Mouse (Mus musculus) ovary, postnatal 10 days (tissue): ENCODE measurements around the gene Mmp23.
"Not testable (repeated sequence)": the region's sequence is repeated elsewhere in the genome, so short reads cannot be mapped to it uniquely, and the experiment has no call there.

Experiments
- DNase-seq: peaks from one replicate; pipeline ENCODE4 v3.0.0; 2022; ENCODE audit warnings: low spot score

The Mmp23 gene

DNA sequence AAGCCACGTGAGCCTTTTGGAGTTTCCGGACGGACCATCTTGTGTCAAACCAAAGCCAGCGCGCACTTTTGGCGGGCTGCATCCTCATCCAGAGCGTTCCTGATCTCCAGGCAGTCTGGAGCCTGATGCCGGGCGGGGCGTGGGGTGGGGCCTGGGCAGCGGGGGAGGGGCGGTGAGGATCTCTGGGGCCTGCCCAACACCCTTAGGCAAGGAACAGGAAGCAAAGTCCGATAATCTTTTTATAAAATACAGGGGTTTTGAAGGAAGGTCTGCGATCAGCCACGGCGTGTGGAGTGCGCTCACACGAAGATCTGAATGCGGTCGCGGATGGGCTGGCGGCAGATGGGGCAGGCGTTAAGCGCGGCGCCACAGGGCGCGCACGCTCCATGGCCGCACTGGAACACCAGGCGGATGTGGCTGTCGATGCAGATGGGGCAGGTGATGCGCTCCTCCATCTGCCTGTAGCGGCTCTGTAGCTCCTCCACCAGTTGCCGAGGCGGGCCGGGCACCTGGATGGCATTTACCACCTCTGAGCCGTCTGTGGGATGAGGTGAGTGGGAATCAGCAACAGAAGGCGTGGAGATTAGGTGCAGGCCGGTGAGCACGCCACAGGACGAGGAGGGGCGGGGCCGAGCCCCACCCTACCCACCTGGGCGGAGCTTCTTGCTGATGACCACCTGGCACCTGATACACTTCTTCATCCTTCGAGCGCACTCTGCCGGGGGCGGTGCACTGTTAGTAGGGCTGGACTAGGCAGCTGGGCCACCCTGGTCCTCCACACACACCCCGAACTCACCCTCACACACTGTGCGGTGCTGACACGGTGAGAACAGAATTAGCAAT, 1.5 kb upstream of the Mmp23 start:
- peak; percentile 46 for DNase-seq

DNA sequence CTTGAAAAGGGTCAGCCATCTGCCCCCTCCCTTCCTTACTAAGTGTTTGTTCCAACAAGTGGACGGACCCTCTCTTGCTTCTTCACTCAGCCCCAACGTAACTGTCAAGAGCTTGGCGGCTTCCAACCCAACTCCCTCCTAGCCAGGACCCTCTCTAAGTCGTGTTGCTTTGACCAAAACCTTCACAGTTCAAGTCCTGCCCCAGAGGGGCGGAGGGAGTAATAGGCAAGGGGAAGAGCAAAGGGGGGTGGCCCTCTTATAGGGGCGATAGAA, 935 bp upstream of the Mmp23 start:
- no peak for DNase-seq

DNA sequence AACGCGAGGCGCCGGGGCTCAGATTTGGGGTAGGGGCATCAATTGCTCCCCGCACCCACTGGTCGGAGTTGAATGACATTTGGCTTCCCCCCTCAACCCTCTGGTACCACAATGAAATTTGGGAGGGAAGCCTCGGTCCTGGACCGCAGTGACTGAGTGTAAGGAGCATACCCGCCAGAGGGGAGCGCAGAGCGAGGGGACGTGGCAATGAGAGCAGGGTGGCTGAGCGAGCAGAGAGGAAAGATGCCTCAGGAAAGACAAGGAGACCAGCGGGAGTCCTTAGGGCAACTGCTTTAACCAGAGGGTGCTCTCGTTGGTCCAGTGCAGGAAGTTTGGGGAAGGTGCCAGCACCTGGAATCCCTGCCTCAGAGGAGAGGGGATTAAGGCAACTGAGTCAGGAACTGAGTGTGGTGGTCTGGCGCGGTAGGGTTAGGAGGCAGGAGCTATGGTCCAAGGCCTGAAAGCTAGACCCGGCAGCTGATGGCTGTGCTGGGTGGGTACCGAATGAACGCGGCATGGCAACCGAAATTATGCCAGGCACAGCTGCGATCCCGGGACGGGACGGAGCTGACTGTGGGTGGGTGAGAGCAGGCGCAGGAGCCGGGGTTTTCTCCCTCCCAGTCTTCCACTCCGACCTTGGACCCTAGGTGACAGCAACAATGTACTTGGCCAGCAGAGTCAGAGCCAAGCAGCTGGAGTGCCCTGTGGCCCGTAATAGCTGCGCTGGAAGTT, 433 bp upstream of the Mmp23 start:
- DNase-seq: no peak

DNA sequence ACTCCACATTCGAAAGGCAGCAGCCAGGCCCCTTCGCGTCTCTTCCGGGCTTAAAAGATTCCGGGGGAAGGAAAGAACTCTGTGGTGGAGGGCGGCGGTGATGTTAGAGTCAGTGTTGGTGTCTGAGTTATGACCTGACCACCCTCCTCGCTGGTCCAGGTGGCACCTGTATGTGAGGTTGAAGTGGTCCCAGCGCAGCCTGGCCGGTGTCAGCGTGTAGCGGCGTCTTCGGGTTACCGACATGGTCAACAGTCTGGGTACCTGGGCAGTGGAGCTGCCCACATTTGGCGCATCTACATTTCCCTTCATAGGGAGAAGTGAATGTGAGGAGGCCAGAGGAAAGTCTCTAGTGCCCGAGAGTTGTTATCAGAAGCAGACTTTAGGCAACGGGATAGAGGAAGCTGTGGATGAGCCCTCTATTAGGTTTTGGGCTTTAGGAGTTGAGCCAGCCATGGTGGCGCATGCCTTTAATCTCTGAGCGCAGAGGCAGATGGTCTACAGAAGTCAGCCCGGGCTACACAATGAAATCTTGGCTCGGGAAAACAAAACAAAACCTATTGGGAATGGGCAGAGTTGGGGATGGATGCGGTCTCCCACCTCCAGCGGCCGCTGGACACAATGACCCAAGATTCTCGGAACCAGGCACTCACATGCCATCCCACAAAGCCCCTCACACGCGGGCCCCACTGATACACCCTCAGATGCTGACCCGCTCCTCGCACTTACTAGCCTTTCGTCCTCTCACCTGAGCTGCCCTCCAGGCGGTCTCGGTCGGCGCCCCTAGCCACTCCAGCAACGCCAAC, 700 bp downstream of the Mmp23 start:
- no peak for DNase-seq

DNA sequence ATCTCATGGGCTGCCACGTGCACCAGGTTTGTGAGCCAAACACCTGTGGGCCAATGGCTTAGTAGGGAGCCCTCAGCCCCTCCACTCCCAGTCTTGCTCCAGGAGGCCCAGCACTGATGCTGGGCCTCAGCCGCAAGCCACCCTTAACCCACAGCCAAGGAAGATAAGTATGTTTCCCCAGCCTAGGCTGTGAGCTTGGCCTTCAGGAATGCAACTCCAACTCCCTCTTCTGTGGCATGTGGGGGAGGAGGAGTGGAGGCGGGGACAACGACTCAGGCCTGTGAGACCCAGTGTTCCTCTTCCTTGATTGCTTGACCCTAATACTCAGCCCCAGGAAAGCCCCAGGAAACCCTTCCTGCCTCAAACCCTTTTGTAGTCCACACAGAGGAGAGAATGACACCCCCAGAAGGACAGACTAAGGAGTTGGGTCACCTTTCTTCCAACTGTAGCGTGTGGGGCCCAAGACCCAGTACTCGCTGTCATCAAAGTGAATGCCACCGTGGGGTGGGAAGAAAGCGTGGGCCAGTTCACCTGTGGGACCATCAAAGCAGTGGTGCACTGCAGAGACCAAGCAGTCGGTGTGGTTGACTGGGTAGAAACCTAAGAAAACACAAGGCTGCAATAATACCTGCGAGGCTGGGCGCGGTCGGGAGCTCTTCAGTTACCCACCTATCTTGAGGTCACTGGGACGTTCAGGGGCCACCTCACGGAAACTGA, 1.5 kb downstream of the Mmp23 start:
- no peak for DNase-seq

DNA sequence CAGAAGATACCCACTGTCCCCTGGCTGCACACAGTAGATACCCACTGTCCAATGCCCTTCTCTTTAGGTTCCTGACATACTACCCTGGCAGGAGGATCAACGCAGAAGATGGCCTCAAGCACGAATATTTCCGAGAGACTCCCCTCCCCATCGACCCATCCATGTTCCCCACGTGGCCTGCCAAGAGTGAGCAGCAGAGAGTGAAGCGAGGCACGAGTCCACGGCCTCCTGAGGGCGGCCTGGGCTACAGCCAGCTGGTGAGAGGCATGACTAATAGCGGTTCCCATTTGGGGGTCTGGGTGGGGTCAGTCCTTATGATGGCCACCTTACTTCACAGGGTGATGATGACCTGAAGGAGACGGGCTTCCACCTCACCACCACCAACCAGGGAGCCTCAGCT, 3.8 kb downstream of the Mmp23 start:
- DNase-seq: no peak

DNA sequence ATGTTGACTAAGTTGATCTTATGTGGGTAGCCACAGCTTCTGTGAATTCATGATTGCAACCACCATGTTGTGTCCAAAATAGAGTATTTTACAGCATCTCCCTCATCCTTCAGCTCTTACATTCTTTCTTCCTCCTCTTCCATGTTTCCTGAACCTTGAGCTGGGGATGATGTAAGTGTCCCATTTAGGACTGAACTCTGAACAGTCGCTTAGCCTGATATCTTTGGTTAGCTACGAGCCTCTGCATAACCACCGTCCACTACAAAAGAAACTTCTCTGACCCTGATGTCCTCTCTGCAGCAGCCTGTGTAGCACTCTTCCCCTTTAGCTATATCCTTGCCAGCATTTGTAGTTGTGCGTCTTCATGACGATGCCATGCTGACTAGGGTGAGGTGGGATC, 7.5 kb downstream of the Mmp23 start:
- no peak for DNase-seq

DNA sequence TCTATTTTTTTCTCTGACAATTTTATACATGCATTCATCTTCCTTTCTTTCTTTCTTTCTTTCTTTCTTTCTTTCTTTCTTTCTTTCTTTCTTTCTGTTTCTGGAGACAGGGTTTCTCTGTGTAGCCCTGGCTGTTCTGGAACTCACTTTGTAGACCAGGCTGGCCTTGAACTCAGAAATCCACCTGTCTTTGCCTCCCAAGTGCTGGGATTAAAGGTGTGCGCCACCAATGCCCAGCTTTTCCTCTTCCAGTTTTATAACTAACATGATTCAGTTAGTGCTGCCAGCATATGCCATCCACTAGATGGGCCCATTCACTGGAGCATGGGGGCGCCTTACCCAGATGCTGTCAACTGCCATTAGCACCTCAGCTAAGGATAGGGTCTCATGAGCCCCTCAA, 7.9 kb downstream of the Mmp23 start, which contains the start of gene Gm10563:
TSS of gene Gm10563 (minus strand) at position 101 of the 400 bp plus-strand sequence.
- not testable (repeated sequence) for DNase-seq

DNA sequence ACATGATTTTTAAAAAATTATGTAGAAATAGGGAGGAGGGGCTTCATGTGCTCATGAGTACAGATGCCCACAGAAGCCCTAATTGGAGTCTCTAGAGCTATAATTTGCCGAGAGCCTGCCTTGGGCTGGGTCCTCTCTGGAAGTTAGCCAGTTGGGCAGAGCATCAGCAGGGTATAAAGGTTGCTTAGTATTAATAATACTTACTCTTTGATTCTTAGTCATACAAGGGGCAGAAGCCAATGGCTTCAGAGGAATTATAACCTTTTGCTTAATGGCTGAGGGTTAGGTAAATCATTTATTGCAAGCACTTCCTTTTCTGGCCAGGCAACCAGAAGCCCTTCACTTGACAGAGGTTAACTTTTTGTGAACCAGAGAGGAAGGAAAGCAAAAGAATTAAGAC, 9.7 kb downstream of the Mmp23 start:
- DNase-seq: no peak

DNA sequence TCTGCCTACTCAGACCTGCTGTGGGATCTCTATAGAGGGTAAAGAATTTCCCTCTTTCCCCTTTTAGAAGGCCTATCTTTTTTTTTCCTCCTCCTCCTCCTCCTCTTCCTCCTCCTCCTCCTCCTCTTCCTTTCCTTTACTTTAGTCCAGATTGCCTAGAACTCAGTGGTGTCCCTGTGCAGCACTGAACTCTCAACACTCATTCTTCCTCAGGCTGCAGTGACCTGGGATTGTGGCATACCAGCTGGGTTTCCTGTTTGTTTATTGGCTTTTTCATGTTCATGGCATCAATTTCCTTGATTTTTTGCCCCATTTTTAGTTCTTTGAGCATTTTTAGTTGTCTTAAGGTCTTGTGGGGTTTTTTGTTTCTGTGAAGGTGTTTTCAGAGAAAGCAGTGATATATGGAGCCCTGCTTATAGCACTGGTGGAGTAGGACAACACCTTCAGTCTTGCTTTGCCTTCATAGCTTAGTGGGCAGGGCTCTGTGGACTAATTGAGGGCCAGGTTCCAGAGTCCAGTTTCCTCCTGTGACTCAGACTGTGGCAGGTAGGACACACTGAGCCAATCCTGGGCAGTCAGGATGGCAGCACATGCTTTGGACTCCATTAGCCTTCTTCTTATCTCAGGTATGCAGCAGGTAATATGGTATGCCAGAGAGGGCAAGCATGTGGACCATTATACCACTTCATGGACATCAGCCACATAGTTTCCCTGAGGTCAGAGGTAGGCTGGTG, 17.3 kb downstream of the Mmp23 start:
- no peak for DNase-seq

DNA sequence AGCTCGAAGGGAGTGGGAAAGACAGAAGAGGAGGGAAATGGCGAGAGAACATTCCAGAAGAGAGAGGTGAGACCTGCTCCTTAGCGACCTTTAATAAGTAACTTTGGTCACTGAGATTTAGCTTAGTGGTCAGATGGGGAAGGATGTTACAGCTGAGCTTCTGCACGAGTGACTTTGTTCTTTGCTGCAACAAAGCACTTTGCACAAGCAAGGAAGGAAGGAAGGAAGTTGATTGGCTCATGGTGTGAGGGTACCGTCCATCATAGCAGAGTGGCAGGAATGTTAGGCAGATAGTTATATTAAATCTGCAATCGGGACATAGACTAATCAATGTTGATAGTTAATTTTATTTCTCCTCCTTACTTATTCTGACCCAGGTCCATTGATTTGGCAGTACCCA, 22.9 kb downstream of the Mmp23 start:
- DNase-seq: no peak

DNA sequence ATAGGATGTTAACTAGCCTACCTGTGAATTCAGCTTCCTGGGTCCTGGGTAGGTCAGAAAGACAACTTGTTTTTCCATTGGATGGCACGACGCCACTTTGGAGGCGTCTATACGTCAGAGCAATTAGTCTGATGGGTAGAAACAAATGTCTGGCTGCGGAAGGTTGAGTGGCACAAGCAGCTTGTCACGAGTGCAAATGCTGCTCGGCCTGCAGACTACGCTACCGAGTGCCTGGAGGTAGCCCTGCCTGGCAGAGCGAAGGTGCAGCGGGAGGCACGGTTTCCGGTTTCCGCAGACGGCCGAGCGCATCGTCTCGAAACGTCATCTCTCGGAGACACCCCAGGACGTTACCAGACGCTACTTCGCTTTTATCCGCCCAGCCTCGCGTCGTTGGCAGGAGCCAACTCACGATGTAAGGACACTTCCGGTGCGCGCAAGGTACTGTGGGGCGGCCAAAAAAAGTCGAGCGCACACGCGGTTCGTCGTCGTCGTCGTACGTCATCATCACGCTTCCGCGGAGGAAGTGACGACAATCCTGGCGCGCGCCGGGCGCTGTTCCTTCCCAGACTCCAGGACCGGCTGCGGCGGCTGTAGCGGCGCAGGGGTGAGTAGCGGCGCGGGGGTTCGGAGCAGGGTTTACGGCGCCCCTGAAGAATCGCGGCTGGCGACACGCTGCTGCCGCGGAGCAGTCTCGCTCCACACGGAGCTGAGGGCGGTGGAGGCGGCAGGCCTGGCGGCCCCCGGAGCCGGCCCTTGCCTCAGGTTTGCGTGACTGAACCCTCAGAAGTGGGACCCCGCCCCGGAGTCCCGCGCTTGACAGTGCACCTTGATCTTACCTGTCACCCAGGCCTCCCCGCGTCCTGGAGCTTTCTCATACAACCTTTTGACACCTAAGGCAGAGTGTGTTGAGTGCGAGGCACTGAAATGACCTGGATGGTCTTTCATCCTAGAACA, 28.6 kb downstream of the Mmp23 start, which contains the start of gene Cdk11b:
TSS of gene Cdk11b (plus strand) at position 517 of the 954 bp plus-strand sequence.
- DNase-seq: peak; percentile 87

DNA sequence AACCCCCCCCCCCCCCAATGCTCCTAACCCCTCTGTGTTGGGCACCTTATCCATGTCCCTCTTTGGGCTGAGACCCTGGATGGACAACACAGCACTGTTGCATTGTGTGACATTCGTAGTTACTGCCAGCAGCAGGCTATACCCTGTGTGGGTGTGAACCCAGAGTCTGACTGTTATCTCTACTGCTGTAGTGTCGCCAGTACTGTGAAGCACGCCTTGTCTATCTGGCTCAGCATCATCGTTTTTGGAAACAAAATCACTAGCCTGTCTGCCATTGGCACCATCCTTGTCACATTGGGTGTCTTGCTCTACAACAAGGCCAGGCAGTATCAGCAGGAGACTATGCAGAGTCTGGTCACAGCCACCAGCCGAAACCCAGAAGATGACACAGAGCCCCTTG, 34.9 kb downstream of the Mmp23 start:
- no peak for DNase-seq

DNA sequence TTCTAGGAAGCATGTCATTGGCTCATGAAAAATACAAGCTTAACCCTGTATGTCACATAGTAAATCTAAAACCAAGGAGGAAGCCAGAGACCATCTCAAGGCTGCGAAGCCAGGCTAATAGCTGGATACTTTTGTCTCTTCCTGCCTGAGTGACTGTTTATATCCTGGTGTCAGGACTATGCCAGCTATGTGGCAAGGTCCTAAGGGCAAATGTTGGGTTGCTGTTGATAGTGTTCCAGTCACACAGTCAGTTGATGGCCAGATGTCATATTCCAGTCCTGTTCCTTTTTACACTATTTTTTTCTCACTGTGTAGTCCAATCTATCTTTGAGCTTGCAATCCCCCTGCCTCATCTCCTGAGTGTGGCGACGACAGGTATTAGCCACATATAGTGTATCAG, 39.9 kb downstream of the Mmp23 start:
- no peak for DNase-seq

DNA sequence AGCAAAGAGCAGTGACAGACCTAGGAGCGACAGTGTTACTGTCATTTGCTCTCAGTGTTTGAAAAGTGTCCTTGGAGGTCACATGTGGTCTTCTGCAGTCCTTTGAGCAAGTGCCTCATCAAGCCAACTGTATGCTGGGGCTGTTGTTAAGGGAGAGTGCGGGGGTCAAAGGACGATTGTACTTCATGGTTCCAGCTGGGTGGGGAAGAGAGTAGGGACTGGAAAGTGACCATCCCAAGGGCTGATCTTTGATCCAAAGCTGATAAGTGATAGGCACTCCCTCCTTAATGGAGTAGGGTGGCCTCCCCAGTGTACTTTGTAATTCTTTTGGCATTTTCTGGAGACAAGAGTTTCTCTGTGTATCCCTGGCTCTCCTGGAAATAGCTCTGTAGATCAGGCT, 41.3 kb downstream of the Mmp23 start:
- no peak for DNase-seq

DNA sequence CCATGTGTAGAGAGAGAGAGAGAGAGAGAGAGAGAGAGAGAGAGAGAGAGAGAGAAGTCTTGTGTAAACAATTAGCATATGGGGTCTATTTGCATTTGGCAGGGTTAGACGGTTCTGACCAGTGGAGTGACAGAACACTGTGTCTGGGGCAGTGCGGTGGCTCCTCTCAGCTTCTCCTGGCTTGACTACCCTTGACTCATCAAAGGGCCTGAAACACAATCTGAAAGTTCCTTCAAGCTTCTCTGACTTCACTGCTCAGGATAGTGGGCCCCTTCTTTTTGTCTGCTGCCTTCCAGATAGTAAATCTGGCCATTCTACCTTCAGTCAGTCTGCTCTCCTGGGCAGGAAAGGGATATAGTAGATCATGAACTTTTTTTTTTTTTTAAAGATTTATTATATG, 46.4 kb downstream of the Mmp23 start:
- DNase-seq: no peak

DNA sequence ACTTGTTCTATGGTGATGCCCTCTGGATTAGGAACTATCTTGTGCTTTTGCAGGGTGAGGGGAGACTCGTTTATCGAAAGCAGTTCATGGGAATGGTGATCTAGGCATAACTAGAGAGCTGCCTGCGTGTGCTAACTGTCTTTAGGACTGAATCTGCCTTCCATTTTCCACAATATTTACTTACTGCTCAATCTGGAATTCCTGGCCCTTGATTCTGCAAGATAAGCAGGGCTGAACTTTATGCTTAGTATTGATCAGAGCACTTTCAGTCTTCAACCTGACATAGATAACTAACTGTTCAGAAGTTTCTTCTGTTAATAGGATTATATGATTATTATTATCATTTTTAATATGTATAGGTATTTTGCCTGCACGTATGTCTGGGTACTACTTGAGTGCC, 48.1 kb downstream of the Mmp23 start:
- no peak for DNase-seq

DNA sequence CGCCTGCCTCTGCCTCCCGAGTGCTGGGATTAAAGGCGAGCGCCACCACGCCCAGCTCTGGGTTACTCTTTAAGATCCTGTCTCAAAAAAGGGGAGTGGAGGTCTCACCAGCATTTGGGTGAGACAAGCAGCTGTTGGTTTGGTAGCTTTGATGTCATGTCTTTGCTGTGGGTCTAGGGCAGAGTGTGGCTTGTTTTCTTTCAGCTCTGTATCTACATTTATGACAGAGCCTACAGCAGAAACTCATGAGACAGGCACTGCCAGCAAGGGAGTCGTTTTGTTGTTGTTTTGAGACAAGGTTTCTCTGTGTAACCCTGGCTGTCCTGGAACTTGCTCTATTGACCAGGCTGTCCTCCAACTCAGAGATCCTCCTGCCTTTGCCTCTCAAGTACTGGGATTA, 49.4 kb downstream of the Mmp23 start:
- no peak for DNase-seq

DNA sequence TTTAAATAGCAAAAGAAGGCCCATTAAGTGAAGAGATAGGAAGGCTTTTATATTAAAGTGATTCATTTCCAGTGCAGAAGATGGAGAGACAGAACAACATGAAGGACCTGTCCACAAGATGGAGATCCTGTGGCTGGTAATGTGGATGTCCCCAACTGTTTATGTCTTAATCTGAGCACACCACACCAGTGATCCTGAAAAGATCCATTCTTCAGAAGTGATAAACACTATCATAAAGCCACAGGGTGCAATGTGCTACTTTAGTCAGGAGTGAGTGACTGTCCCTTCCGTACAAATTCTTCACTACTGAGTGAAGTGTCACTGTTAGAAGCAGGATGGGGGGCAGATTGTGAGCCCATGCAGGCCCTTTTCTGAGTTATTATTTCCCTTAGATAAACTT, 50.4 kb downstream of the Mmp23 start:
- no peak for DNase-seq

DNA sequence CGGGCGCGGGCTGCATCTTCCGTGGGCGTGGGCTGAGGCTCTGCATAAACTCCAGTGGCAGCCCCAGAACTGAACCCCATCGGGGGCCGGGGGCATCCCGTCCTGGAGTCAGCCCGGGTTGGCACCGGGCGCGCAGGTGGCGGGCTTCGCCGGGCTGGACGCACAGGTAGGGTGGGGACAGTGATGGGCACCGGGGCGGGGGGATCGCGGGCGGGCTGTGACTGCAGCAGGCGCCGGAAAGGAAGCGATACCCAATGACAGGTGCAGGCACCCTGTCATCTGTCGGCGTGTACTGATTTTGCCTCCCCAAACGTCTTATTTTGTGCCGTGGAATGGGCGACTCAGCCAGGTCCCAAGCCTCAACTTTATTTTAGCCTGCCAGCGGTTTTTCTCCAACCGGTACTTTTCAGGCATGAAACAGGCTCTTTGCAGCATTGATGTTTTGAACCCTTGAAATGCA, 51.2 kb downstream of the Mmp23 start:
- no peak for DNase-seq
